Mouse (Mus musculus) limb, embryonic 14.5 days (tissue): ENCODE results near the gene Chchd6. TPM values are rescaled to one million over a fixed set of nuclear protein-coding genes. Genes with fewer than 3 reads are reported as not detected.

ENCODE experiments used
- ATAC-seq: fragments of 200-750 bp; cut with Nextera tagmentation; 2 replicates; pipeline ENCODE4 v1.8.0; 2017; ENCODE audit warnings: low read depth, moderate number of reproducible peaks, moderate TSS enrichment; ENCODE audit not compliant: low FRiP score
- DNase-seq: peaks from one replicate; pipeline ENCODE4 v3.0.0-alpha.2; 2015; ENCODE audit warnings: low spot score
- H3K27ac ChIP-seq: fragments of 300-500 bp; sonication (generic); replicated peaks from 2 replicates; pipeline ENCODE4 v1.5.1; 2014; ENCODE audit warnings: low read depth, mild to moderate bottlenecking, low read length, moderate library complexity, mixed read lengths
- H3K27me3 ChIP-seq: fragments of 300-500 bp; sonication (generic); 2 replicates; pipeline ENCODE4 v1.6.1; 2014; ENCODE audit warnings: low read length, mixed read lengths; ENCODE audit not compliant: control insufficient read depth, insufficient read depth
- H3K36me3 ChIP-seq: fragments of 300-500 bp; sonication (generic); 2 replicates; pipeline ENCODE4 v1.6.1; 2014; ENCODE audit warnings: mild to moderate bottlenecking, low read length, moderate library complexity, mixed read lengths; ENCODE audit not compliant: control insufficient read depth, insufficient read depth
- H3K4me1 ChIP-seq: fragments of 300-500 bp; sonication (generic); 2 replicates; pipeline ENCODE4 v1.6.1; 2014; ENCODE audit warnings: antibody characterized with exemption, low read length, mixed read lengths; ENCODE audit not compliant: control insufficient read depth, insufficient read depth
- H3K4me2 ChIP-seq: fragments of 300-500 bp; sonication (generic); replicated peaks from 2 replicates; pipeline ENCODE4 v1.6.1; 2014; ENCODE audit warnings: low read depth, mild to moderate bottlenecking, low read length, moderate library complexity; ENCODE audit not compliant: severe bottlenecking
- H3K4me3 ChIP-seq: fragments of 300-500 bp; sonication (generic); replicated peaks from 2 replicates; pipeline ENCODE4 v1.5.1; 2014; ENCODE audit warnings: low read length
- H3K9ac ChIP-seq: fragments of 300-500 bp; sonication (generic); 2 replicates; pipeline ENCODE4 v1.6.1; 2014; ENCODE audit warnings: mild to moderate bottlenecking, low read depth, low read length, moderate library complexity; ENCODE audit not compliant: severe bottlenecking
- H3K9me3 ChIP-seq: fragments of 300-500 bp; sonication (generic); 2 replicates; pipeline ENCODE4 v1.6.1; 2016; ENCODE audit warnings: low read length; ENCODE audit not compliant: control insufficient read depth
- POLR2A ChIP-seq: fragments of 200-500 bp; IDR thresholded peaks from 2 replicates; pipeline ENCODE4 v1.8.0; 2012; ENCODE audit warnings: inconsistent platforms, mild to moderate bottlenecking, moderate library complexity, borderline replicate concordance; ENCODE audit not compliant: insufficient read depth, insufficient read length; ENCODE audit errors: extremely low read depth
- WGBS: fragments of 180-500 bp; shearing (Covaris S2); extraction: QIAGEN DNeasy Blood & Tissue Kit; methylation state at CpG from one replicate; pipeline ENCODE4 v1.1.7; 2014; 5-methylcytosine and 5-hydroxymethylcytosine counted together
- polyA plus RNA-seq, 2 experiments: library from polyadenylated mRNA; depleted of rRNA in 1 of 2; stranded (reverse) in 1 of 2; unstranded in 1 of 2; fragments of >200 nt; fragmentation: Nextera tagmentation in 1 of 2; extraction: Ambion mirVana in 1 of 2; gene quantifications; 2 replicates each; pipeline versions ENCODE4 v1.2.1 to v1.2.3; 2012 to 2014

Chchd6 gene
- polyA plus RNA-seq, 2 experiments: 40.6 to 55.9 TPM

- H3K27ac ChIP-seq: no peak overlapping the region
- H3K9ac ChIP-seq: no peak overlapping the region
- H3K36me3 ChIP-seq: no peaks in the 10 kb centered on the region
- no peaks in the 10 kb centered on the region for H3K9me3 ChIP-seq
- no peak for TF ChIP-seq POLR2A
- no peaks in the 10 kb centered on the region for H3K27me3 ChIP-seq
- H3K4me3 ChIP-seq: no peak overlapping the region
- ATAC-seq: no peak
- H3K4me2 ChIP-seq: no peak overlapping the region
- 80% methylated on average over 1 of the region's 1 CpGs for WGBS
- H3K4me1 ChIP-seq: no peaks in the 10 kb centered on the region; the same call in 1 of the 2 replicates
- no peak for DNase-seq
These were observed 171.0 kb downstream of the Chchd6 start for GRCm38 (mm10) chr6:89424461-89424860.

GRCm38 (mm10) chr6:89422621-89423020 is 172.8 kb downstream of the Chchd6 start:
- Histone ChIP-seq H3K4me1 (no peaks in the 10 kb centered on the region; the same call in 1 of the 2 replicates), H3K27me3 (no peaks in the 10 kb centered on the region), H3K9ac (no peak overlapping the region), H3K36me3 (no peaks in the 10 kb centered on the region), H3K9me3 (no peaks in the 10 kb centered on the region), H3K4me2 (no peak overlapping the region), H3K4me3 (no peak overlapping the region), H3K27ac (no peak overlapping the region)
- ATAC-seq (no peak), DNase-seq (no peak)
- no peak for TF ChIP-seq POLR2A
- 85% methylated on average over 3 of the region's 3 CpGs for WGBS

GRCm38 (mm10) chr6:89421922-89422321 is 173.5 kb downstream of the Chchd6 start:
- TF ChIP-seq POLR2A: no peak
- H3K4me3 ChIP-seq: no peak overlapping the region
- no peak for ATAC-seq
- no peaks in the 10 kb centered on the region for H3K36me3 ChIP-seq
- no peaks in the 10 kb centered on the region; the same call in 1 of the 2 replicates for H3K4me1 ChIP-seq
- no peak overlapping the region for H3K9ac ChIP-seq
- WGBS: 85% methylated on average over 3 of the region's 3 CpGs
- H3K27ac ChIP-seq: no peak overlapping the region
- H3K27me3 ChIP-seq: no peaks in the 10 kb centered on the region
- no peaks in the 10 kb centered on the region for H3K9me3 ChIP-seq
- no peak overlapping the region for H3K4me2 ChIP-seq
- no peak for DNase-seq

- Histone ChIP-seq H3K9me3 (no peaks in the 10 kb centered on the region), H3K27ac (no peak overlapping the region), H3K4me2 (no peak overlapping the region), H3K9ac (no peak overlapping the region), H3K4me3 (no peak overlapping the region), H3K27me3 (no peaks in the 10 kb centered on the region), H3K4me1 (no peaks in the 10 kb centered on the region; the same call in 1 of the 2 replicates), H3K36me3 (no peaks in the 10 kb centered on the region)
- DNase-seq (no peak), ATAC-seq (no peak)
- 76% methylated on average over 6 of the region's 6 CpGs for WGBS
- TF ChIP-seq POLR2A: no peak
These were observed 173.9 kb downstream of the Chchd6 start for GRCm38 (mm10) chr6:89421503-89421902.

GRCm38 (mm10) chr6:89420756-89421155 is 174.7 kb downstream of the Chchd6 start:
- Histone ChIP-seq H3K4me3 (no peak overlapping the region), H3K4me1 (no peaks in the 10 kb centered on the region; the same call in 1 of the 2 replicates), H3K9me3 (no peaks in the 10 kb centered on the region), H3K36me3 (no peaks in the 10 kb centered on the region), H3K27ac (no peak overlapping the region), H3K4me2 (no peak overlapping the region), H3K9ac (no peak overlapping the region), H3K27me3 (no peaks in the 10 kb centered on the region)
- 78% methylated on average over 2 of the region's 2 CpGs for WGBS
- no peak for DNase-seq
- ATAC-seq: no peak
- TF ChIP-seq POLR2A: no peak

- Histone ChIP-seq H3K27ac (no peak overlapping the region), H3K9me3 (no peaks in the 10 kb centered on the region), H3K4me1 (no peaks in the 10 kb centered on the region; the same call in 1 of the 2 replicates), H3K27me3 (no peaks in the 10 kb centered on the region), H3K4me3 (no peak overlapping the region), H3K9ac (no peak overlapping the region), H3K36me3 (no peaks in the 10 kb centered on the region), H3K4me2 (no peak overlapping the region)
- DNase-seq: no peak
- no peak for ATAC-seq
- TF ChIP-seq POLR2A: no peak
These were observed 175.3 kb downstream of the Chchd6 start for GRCm38 (mm10) chr6:89420110-89420509.
